Mouse (Mus musculus) stomach, postnatal 0 days (tissue): ENCODE measurements around the gene Sh2d3c. TPM values are rescaled to one million over a fixed set of nuclear protein-coding genes. Genes with fewer than 3 reads are reported as not detected.

Experiments
- ATAC-seq: fragments of 200-750 bp; cut with Nextera tagmentation; 2 replicates; pipeline ENCODE4 v1.8.0; 2017; ENCODE audit not compliant: low FRiP score, low TSS enrichment
- DNase-seq: peaks from one replicate; pipeline ENCODE4 v3.0.0-alpha.2; 2016; ENCODE audit warnings: low spot score
- H3K27ac ChIP-seq: fragments of 300-500 bp; sonication (generic); replicated peaks from 2 replicates; pipeline ENCODE4 v1.5.1; 2014; ENCODE audit warnings: mild to moderate bottlenecking, control low read depth
- H3K27me3 ChIP-seq: fragments of 300-500 bp; sonication (generic); 2 replicates; pipeline ENCODE4 v1.6.1; 2014; ENCODE audit warnings: low read length; ENCODE audit not compliant: control insufficient read depth, insufficient read depth
- H3K36me3 ChIP-seq: fragments of 300-500 bp; sonication (generic); 2 replicates; pipeline ENCODE4 v1.6.1; 2014; ENCODE audit warnings: low read length, mixed read lengths; ENCODE audit not compliant: control insufficient read depth, insufficient read depth
- H3K4me1 ChIP-seq: fragments of 300-500 bp; sonication (generic); replicated peaks from 2 replicates; pipeline ENCODE4 v1.6.1; 2014; ENCODE audit warnings: antibody characterized with exemption; ENCODE audit not compliant: control insufficient read depth, insufficient read depth
- H3K4me2 ChIP-seq: fragments of 300-500 bp; sonication (generic); replicated peaks from 2 replicates; pipeline ENCODE4 v1.6.1; 2014; ENCODE audit warnings: low read depth, mild to moderate bottlenecking, control low read depth, moderate library complexity
- H3K4me3 ChIP-seq: fragments of 300-500 bp; sonication (generic); 2 replicates; pipeline ENCODE4 v1.5.1; 2014; ENCODE audit warnings: low read depth, low read length, control low read depth
- H3K9ac ChIP-seq: fragments of 300-500 bp; sonication (generic); 2 replicates; pipeline ENCODE4 v1.6.1; 2014; ENCODE audit warnings: mild to moderate bottlenecking, low read length, control low read depth, mixed read lengths
- H3K9me3 ChIP-seq: fragments of 300-500 bp; sonication (generic); 2 replicates; pipeline ENCODE4 v1.6.1; 2016; ENCODE audit warnings: low read length; ENCODE audit not compliant: control insufficient read depth
- CTCF ChIP-seq: IDR thresholded peaks from 2 replicates; pipeline ENCODE4 v1.5.1; 2016; ENCODE audit warnings: antibody characterized with exemption, low read depth, mild to moderate bottlenecking, moderate library complexity
- EP300 ChIP-seq: optimal IDR thresholded peaks from 2 replicates; pipeline ENCODE3; 2016; ENCODE audit warnings: antibody characterized with exemption
- WGBS: fragments of 180-500 bp; shearing (Covaris S2); extraction: QIAGEN DNeasy Blood & Tissue Kit; methylation state at CpG from one replicate; pipeline ENCODE4 v1.1.7; 2014; 5-methylcytosine and 5-hydroxymethylcytosine counted together
- polyA plus RNA-seq: library from polyadenylated mRNA; unstranded; fragments of >200 nt; fragmentation: Nextera tagmentation; extraction: Ambion mirVana; gene quantifications from 2 replicates; pipeline ENCODE4 v1.2.1, GENCODE M21; 2015

Gene Sh2d3c
- polyA plus RNA-seq, 1 experiment from 2014 or later: 7.7 TPM

DNA sequence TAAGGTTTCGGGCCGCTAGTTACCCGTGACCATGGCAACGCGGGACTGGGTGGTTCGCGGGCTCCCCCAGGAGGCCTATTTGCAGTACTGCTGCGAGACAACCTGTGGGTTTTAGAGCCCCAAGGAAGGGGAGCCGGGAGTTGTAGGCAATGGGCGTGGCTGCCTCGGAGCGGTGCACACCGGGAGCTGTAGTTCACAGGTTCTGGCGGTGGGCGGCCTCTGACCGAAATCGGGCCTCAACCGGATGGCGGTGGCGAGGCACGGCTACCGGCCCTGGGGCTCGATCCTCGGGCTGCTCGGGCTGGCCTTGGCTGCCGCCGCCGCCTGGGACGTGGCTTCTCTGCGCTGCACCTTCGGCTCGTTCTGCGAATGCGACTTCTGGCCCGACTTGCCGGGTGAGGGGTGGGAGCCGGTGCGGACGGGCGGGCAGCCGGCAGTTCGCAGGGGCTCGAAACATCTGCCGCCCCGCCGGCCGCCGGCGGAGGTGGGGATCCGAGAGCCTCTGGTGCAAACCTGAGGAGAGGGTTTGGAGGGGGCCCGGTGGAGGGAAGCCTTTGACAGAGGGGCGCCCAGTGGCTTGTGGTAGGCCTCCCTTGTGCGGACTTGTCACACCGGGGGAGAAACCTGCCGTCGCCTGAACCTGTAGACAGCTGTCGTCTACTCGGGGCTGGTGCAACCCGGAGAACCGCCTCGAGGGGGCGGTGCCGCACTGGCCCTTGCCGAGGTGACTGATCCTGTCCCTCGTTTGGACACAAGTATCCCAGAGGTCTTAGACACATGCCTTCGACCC is 36.4 kb downstream of the Sh2d3c start, which contains the start of gene Tor2a:
Gene Tor2a (plus strand): TSS at position 179 of the 790 bp plus-strand sequence.
- Histone ChIP-seq H3K27ac (peak within 1 kb of the TSS; percentile 95), H3K27me3 (no peaks in the 10 kb centered on the region), H3K4me2 (peak within 1 kb of the TSS; percentile 69), H3K9me3 (no peaks in the 10 kb centered on the region), H3K9ac (peak within 1 kb of the TSS; percentile 85), H3K36me3 (peaks cover 12% of the 10 kb centered on the region), H3K4me1 (no peaks in the 10 kb centered on the region), H3K4me3 (peak within 1 kb of the TSS; percentile 76)
- TF ChIP-seq EP300 (no peak), CTCF (peak; percentile 96)
- peak; percentile 95 for ATAC-seq
- WGBS: under 1% methylated on average over 65 of the region's 66 CpGs
- DNase-seq: peak; percentile 98

- Histone ChIP-seq H3K9ac (0 out of 2 replicates have a peak overlapping the region, but pooled peaks have one; percentile 1), H3K4me3 (no peak overlapping the region), H3K4me2 (no peak overlapping the region), H3K4me1 (no peaks in the 10 kb centered on the region), H3K27ac (no peak overlapping the region), H3K27me3 (no peaks in the 10 kb centered on the region), H3K36me3 (peaks cover 8% of the 10 kb centered on the region; the same call in 1 of the 2 replicates), H3K9me3 (no peaks in the 10 kb centered on the region)
- DNase-seq (no peak), ATAC-seq (no peak)
- TF ChIP-seq CTCF: no peak
- TF ChIP-seq EP300: no peak
- whole genome bisulfite sequencing: 59% methylated on average over 8 of the region's 8 CpGs
Observed at GRCm38 (mm10) chr2:32758503-32758902, 37.6 kb downstream of the Sh2d3c start.

DNA sequence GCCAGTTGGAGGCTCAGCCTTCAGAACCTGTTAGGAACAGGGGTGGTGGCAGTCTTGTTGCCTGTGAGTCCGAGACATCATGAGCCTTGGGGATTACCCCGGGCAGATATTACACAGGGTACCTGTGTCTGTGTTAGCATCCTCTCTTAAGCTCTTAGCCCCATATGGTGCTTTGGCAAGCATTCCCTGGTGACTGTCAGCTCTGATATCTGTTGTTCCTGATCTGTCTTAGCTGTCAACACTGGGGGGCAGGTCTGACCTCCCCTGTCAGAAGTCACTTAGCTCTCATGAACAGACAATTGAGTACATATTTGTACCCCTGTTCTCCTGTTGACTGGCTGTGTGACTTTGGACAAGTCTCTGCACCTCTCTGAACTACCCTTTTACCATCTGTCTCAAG is 38.1 kb downstream of the Sh2d3c start:
- TF ChIP-seq CTCF (no peak), EP300 (no peak)
- DNase-seq: no peak
- no peaks in the 10 kb centered on the region for H3K27me3 ChIP-seq
- no peak for ATAC-seq
- 0 out of 2 replicates have a peak overlapping the region, but pooled peaks have one; percentile 1 for H3K9ac ChIP-seq
- no peaks in the 10 kb centered on the region for H3K9me3 ChIP-seq
- H3K27ac ChIP-seq: no peak overlapping the region
- H3K36me3 ChIP-seq: peaks cover 7% of the 10 kb centered on the region; the same call in 1 of the 2 replicates
- no peak overlapping the region for H3K4me3 ChIP-seq
- WGBS: 97% methylated on average over 2 of the region's 2 CpGs
- no peaks in the 10 kb centered on the region for H3K4me1 ChIP-seq
- H3K4me2 ChIP-seq: no peak overlapping the region

DNA sequence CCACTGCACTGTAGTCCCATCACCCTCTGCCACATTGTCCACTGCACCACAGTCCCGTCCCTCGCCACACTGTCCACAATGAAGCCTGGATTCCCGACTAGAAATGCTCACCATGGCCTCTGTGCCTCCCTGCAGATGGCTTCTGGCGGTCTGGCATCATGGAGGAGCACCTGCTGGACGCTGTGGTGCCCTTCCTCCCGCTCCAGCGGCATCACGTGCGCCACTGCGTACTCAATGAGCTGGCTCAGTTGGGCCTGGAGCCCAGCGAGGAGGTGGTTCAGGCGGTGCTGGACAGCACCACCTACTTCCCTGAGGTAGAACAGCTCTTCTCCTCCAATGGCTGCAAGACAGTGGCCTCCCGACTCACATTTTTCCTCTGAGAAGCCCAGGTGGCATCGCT is 40.5 kb downstream of the Sh2d3c start:
- Histone ChIP-seq H3K4me1 (no peaks in the 10 kb centered on the region), H3K4me3 (no peak overlapping the region), H3K27me3 (no peaks in the 10 kb centered on the region), H3K4me2 (no peak overlapping the region), H3K27ac (no peak overlapping the region), H3K36me3 (peaks cover 7% of the 10 kb centered on the region; the same call in 1 of the 2 replicates), H3K9ac (no peak overlapping the region), H3K9me3 (no peaks in the 10 kb centered on the region)
- TF ChIP-seq CTCF (no peak), EP300 (no peak)
- 89% methylated on average over 14 of the region's 14 CpGs for WGBS
- DNase-seq (no peak), ATAC-seq (no peak)

GRCm38 (mm10) chr2:32761859-32762258 is 41.0 kb downstream of the Sh2d3c start:
- no peak for ATAC-seq
- TF ChIP-seq CTCF: no peak
- no peak for TF ChIP-seq EP300
- 78% methylated on average over 4 of the region's 4 CpGs for WGBS

DNA sequence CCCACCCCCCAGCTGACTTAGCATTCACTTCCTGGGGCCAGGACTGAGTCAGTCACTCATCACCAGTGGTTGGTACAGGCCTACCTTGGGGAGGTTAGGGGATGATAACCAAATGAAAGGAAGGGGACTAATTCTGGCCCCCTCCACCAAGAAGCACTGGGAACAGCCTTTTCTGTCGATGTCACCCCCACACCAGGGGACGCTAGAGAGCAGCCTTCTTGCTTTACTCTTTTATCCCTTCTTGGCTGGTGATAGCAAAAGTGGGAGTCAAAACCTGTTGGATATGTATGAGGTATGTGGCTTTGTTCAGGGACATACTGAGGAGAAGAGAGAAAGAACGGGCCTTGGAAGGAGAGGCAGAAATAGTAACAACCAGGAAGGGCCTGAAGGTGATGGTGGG is 42.5 kb downstream of the Sh2d3c start:
- no peak overlapping the region for H3K27ac ChIP-seq
- no peak overlapping the region for H3K4me2 ChIP-seq
- peaks cover 7% of the 10 kb centered on the region; the same call in 1 of the 2 replicates for H3K36me3 ChIP-seq
- no peak for DNase-seq
- no peak for ATAC-seq
- H3K9ac ChIP-seq: no peak overlapping the region
- 72% methylated on average over 3 of the region's 3 CpGs for WGBS
- H3K4me3 ChIP-seq: no peak overlapping the region
- H3K27me3 ChIP-seq: no peaks in the 10 kb centered on the region
- no peaks in the 10 kb centered on the region for H3K4me1 ChIP-seq
- TF ChIP-seq EP300 (no peak), CTCF (peak; percentile 60)
- no peaks in the 10 kb centered on the region for H3K9me3 ChIP-seq

More at GRCm38 (mm10) chr2:32761859-32762258, 41.0 kb downstream of the Sh2d3c start:
- Histone ChIP-seq H3K4me3 (no peak overlapping the region), H3K9ac (no peak overlapping the region), H3K27ac (no peak overlapping the region), H3K9me3 (no peaks in the 10 kb centered on the region), H3K36me3 (peaks cover 7% of the 10 kb centered on the region; the same call in 1 of the 2 replicates), H3K4me2 (no peak overlapping the region), H3K27me3 (no peaks in the 10 kb centered on the region), H3K4me1 (no peaks in the 10 kb centered on the region)
- DNase-seq: no peak
